Mouse (Mus musculus) retina, embryonic 14.5 days (tissue): ENCODE results near the gene Clasp1.
A peak's percentile ranks its signal among the peaks of the same experiment; 100 is the strongest.

Source experiments
- DNase-seq: peaks from one replicate; pipeline ENCODE4 v3.0.0-alpha.2; 2015; ENCODE audit warnings: low spot score

Clasp1 gene

GRCm38 (mm10) chr1:118498311-118498710 is 109.5 kb downstream of the Clasp1 start:
- DNase-seq = peak; percentile 96

- DNase-seq = no peak
Observed at GRCm38 (mm10) chr1:118500606-118501005, 111.7 kb downstream of the Clasp1 start.

DNA sequence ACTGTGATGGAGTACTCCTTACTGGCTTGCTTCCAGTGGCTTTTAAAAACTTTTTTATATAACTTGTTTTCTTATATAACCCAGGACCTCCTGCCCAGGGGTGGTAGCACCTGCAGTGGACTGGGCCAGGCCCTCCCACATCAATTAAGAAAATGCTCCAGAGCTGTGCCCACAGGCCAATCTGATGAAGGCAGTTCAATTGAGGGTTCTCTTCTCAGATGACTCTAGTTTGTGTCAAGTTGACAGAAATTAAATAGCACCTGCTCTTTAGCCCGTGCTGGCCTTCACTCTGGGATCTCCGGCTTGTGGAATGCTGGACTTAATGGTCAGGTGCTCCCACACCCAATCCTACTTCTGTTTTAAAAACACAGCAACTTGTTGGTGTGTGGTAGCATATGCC is 112.8 kb downstream of the Clasp1 start:
- DNase-seq = no peak

DNA sequence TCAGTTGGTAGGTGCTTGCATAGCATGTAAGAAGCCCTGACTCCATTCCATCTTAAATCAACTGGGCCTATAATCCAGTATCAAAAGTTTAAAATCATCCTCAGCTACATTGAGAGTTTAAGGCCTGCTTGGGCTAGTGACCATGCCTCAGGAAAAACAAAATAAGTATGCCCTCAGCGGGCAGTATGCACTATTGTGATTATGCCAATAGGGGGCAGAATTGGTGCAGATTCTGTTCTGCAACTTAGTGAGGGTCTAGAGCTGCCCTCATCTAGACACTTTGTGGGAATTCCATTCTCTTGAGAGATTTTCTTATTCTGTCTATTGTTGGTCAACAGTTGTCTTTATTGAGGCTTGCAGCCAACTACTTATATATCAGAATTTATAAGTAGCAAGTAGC is 116.9 kb downstream of the Clasp1 start:
- DNase-seq = no peak

- no peak for DNase-seq
Observed at GRCm38 (mm10) chr1:118510996-118511395, 122.1 kb downstream of the Clasp1 start.

- DNase-seq = no peak
Observed at GRCm38 (mm10) chr1:118511738-118512530, 123.1 kb downstream of the Clasp1 start.

GRCm38 (mm10) chr1:118516256-118516655 is 127.4 kb downstream of the Clasp1 start:
- no peak for DNase-seq

- DNase-seq = no peak
Observed at GRCm38 (mm10) chr1:118523161-118523560, 134.3 kb downstream of the Clasp1 start.

GRCm38 (mm10) chr1:118525336-118525735 is 136.5 kb downstream of the Clasp1 start:
- DNase-seq = no peak

GRCm38 (mm10) chr1:118529213-118529612 is 140.4 kb downstream of the Clasp1 start:
- DNase-seq = no peak

GRCm38 (mm10) chr1:118531259-118531658 is 142.4 kb downstream of the Clasp1 start:
- DNase-seq = no peak

DNA sequence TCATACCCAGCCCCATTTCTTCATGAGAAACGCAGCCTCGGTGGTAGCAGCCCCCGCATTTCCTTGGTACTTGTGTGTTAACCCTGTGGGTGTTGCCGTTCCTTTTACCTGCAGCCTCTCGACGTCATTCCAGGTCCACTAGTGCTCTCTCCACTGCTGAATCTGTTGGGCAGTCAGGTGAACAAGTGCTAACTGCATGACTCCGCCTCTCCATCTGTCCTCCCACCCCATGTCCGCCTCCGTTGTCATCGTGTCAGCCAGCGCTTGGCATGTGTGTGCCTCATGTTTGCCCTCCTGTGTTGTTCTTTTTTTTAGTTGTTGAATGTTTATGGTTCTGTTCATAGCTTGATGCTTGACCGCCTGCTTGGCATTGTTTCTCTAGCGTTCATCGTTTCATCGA is 147.2 kb downstream of the Clasp1 start:
- DNase-seq = no peak

GRCm38 (mm10) chr1:118539046-118539445 is 150.2 kb downstream of the Clasp1 start:
- no peak for DNase-seq

DNA sequence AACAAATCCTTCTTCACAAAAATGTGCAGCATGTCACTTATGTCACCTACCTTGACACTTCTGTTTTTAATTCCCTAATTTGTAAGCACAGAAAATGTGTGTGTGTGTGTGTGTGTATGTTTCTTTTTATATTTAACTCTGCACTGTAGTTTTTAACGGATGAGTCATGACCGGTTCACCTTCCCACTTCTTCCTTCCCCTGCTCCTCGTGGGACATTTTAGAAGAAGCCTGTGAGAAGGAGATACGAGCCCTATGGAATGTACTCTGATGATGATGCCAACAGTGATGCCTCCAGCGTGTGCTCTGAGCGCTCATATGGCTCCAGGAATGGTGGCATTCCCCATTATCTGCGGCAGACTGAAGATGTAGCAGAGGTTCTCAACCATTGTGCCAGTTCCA is 154.0 kb downstream of the Clasp1 start:
- no peak for DNase-seq

DNA sequence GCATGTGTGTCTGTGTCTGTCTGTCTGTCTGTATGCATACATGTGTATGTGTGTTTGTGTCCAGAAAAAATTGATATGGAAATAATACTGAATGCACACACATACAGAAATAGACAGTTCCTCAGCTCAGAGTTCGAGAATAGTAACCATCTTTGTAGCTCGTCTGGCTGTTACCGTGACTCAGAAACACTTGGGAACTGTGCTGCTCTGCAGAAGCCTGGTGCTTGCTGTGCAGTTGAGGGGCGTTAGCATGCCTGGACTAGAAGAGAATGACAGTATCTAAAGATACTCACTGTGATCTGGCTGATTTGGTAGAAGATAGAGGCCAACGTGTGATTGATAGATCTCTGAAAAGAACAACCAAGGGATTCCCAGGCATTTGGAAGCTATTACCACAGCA is 159.9 kb downstream of the Clasp1 start:
- DNase-seq = no peak

DNA sequence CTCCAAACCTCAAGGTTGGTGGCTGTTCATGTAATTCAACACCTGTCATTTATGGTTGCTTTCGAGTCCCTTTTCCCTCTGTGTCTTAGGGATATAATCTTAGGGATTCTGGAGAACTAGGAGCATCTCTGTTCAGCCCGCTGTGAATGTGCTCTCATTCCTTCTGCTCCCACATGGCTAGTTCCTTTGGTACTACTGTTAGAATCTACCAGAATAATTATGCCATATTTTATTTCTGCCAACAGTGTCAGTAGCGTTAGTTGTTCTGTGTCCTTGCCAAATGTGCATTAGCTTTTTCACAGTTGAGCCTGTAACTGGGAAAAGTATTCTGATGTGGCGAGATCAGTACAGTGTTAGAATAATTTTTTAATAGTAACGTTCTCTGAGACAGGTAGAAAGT is 162.3 kb downstream of the Clasp1 start:
- DNase-seq = no peak

DNA sequence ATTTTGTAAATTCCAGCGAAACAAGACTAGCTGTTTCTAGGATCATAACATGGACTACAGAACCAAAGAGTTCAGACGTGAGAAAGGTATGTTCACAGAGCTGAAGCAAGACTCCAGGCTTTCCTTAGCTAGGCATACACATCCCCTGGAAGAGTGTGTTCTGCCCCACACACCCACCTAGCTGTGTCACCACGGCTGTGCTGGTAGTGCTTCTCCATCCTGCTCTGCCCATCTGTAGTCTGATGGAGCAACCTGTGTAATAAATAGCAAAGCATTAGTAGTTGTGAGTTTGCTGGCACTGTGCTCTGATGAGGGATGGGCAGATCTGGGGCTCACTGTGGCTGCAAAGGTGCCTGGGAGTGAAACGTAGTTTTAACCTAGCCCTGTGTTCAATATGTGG is 163.2 kb downstream of the Clasp1 start:
- DNase-seq = no peak

DNA sequence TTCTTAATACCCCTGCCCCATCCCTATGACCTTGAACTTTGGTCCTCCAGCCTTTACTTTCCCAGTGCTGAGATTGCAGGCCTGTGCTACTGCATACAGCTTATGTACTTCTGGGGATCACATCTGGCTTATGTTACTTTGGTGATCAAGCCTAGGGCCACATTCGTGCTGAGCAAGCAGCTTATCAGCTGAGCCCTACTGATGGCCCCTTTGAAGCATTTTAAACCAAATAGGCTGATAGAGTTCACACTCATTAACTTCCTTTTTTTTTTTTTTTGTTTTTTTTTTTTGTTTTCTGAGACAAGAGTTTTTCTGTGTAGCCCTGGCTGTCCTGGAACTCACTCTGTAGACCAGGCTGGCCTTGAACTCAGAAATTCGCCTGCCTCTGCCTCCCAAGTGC is 164.2 kb downstream of the Clasp1 start:
- DNase-seq = no peak

- DNase-seq = no peak
Observed at GRCm38 (mm10) chr1:118553451-118553850, 164.6 kb downstream of the Clasp1 start.

DNA sequence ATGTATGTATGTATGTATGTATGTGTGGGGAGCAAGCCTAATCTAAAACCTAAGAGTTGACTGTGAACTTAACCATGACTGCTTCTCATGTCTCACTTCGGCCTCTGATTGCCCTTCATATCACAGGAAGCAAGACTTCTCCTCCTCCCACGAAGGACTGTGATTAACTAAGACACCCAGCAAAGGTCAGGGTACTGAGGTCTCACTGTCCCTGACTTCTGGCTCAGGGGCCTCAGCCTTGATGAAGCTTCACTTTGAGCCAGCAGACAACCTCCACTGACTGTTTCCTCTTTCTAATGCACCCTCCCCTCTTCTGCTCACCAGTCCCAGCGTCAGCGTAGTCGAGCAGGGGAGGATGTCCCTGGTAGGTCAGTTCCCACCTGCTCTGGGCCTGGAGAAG is 166.1 kb downstream of the Clasp1 start:
- no peak for DNase-seq

DNA sequence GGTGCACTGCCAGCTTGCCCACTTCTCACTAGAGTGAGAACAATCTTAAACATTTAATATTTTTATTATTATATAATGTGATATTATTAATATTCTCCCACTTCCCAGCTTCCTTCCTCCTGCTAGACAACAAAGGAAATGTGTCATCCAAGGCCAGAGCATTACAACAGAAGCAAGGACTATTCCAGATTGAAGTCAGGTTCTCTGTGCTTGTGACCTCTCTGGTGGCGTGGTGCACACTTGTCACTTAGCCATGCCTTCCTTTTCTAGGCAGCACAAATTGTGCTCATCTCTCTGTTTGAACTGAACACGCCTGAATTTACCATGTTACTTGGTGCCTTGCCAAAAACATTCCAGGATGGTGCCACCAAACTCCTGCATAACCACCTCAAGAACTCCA is 170.9 kb downstream of the Clasp1 start:
- DNase-seq = no peak

GRCm38 (mm10) chr1:118564561-118564960 is 175.7 kb downstream of the Clasp1 start:
- peak; percentile 11 for DNase-seq

- DNase-seq = no peak
Observed at GRCm38 (mm10) chr1:118567659-118568058, 178.8 kb downstream of the Clasp1 start.

DNA sequence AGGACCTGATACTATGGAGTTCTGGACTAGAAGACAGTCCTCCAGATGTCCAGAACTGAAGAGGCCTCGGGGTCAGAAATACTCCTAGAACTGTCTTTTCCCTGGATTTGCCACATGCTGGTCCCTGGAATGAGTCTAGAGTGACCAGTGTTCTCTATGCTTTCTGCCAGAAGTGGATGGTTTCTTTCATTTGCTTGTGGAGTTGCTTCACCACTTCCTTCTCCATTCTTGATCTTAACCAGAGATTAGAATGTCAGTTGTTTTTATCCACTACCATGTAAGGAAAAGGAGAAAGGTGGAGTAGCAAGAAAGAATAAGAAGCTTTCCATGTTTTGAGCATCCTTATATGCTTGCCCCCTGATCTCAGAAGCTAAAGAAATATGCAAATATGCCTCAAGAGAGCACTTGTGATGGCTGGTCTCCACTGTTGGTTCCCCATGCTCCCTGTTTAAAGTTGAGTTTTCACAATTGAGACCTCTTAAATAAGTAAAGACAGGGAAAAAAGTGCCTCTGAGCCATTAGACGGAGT is 191.4 kb downstream of the Clasp1 start:
- no peak for DNase-seq
